Mouse (Mus musculus): ENCODE measurements around the gene Gm10719.
"Not testable (repeated sequence)": the region's sequence is repeated elsewhere in the genome, so short reads cannot be mapped to it uniquely, and the experiment has no call there.

Gm10719 gene

DNA sequence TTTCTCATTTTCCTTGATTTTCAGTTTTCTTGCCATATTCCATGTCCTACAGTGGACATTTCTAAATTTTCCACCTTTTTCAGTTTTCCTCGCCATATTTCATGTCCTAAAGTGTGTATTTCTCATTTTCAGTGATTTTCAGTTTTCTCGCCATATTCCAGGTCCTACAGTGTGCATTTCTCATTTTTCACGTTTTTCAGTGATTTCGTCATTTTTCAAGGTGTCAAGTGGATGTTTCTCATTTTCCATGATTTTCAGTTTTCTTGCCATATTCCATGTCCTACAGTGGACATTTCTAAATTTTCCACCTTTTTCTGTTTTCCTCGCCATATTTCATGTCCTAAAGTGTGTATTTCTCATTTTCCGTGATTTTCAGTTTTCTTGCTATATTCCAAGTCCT, 8.4 kb downstream of the Gm10719 start:
- DNase-seq (ENCODE audit: low spot score in 2 of 2): peak; percentile 27 to 72

DNA sequence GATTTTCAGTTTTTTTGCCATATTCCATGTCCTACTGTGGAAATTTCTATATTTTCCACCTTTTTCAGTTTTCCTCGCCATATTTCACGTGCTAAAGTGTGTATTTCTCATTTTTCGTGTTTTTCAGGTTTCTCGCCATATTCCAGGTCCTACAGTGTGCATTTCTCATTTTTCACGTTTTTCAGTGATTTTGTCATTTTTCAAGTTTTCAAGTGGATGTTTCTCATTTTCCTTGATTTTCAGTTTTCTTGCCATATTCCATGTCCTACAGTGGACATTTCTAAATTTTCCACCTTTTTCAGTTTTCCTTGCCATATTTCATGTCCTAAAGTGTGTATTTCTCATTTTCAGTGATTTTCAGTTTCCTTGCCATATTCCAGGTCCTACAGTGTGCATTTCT, 8.9 kb downstream of the Gm10719 start:
- DNase-seq (ENCODE audit: low spot score in 2 of 2): not testable (repeated sequence)

DNA sequence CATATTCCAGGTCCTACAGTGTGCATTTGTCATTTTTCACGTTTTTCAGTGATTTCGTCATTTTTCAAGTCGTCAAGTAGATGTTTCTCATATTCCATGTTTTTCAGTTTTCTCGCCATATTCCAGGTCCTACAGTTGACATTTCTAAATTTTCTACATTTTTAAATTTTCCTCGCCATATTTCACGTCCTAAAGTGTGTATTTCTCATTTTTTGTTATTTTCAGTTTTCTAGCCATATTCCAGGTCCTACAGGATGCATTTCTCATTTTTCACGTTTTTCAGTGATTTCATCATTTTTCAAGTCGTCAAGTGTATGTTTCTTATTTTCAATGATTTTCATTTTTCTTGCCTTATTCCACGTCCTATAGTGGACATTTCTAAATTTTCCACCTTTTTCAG, 9.5 kb downstream of the Gm10719 start:
- not testable (repeated sequence) for DNase-seq (ENCODE audit: low spot score in 2 of 2)

DNA sequence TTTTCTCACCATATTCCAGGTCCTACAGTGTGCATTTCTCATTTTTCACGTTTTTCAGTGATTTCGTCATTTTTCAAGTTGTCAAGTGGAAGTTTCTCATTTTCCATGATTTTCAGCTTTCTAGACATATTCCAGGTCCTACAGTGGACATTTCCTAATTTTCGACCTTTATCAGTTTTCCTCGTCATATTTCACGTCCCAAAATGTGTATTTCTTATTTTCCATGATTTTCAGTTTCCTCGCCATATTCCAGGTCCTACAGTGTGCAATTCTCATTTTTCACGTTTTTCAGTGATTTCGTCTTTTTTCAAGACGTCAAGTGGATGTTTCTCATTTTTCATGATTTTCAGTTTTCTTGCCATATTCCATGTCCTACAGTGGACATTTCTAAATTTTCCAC, 10.0 kb downstream of the Gm10719 start:
- DNase-seq (ENCODE audit: low spot score in 2 of 2): not testable (repeated sequence)

DNA sequence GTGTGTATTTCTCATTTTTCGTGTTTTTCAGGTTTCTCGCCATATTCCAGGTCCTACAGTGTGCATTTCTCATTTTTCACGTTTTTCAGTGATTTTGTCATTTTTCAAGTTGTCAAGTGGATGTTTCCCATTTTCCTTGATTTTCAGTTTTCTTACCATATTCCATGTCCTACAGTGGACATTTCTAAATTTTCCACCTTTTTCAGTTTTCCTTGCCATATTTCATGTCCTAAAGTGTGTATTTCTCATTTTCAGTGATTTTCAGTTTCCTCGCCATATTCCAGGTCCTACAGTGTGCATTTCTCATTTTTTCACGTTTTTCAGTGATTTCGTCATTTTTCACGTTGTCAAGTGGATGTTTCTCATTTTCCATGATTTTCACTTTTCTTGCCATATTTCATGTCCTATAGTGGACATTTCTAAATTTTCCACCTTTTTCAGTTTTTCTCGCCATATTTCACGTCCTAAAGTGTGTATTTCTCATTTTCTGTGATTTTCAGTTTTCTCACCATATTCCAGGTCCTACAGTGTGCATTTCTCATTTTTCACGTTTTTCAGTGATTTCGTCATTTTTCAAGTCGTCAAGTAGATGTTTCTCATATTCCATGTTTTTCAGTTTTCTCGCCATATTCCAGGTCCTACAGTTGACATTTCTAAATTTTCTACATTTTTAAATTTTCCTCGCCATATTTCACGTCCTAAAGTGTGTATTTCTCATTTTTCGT, 12.2 kb downstream of the Gm10719 start:
- DNase-seq (ENCODE audit: low spot score in 2 of 2): peak; percentile 13 to 48

DNA sequence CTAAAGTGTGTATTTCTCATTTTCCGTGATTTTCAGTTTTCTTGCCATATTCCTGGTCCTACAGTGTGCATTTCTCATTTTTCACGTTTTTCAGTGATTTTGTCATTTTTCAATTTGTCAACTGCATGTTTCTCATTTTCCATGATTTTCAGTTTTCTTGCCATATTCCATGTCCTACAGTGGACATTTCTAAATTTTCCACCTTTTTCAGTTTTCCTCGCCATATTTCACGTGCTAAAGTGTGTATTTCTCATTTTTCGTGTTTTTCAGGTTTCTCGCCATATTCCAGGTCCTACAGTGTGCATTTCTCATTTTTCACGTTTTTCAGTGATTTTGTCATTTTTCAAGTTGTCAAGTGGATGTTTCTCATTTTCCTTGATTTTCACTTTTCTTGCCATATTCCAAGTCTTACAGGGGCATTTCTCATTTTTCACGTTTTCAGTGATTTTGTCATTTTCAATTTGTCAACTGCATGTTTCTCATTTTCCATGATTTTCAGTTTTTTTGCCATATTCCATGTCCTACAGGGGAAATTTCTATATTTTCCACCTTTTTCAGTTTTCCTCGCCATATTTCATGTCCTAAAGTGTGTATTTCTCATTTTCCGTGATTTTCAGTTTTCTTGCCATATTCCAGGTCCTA, 13.6 kb downstream of the Gm10719 start:
- DNase-seq (ENCODE audit: low spot score in 2 of 2): not testable (repeated sequence)

DNA sequence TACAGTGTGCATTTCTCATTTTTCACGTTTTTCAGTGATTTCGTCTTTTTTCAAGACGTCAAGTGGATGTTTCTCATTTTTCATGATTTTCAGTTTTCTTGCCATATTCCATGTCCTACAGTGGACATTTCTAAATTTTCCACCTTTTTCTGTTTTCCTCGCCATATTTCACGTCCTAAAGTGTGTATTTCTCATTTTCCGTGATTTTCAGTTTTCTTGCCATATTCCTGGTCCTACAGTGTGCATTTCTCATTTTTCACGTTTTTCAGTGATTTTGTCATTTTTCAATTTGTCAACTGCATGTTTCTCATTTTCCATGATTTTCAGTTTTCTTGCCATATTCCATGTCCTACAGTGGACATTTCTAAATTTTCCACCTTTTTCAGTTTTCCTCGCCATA, 17.1 kb downstream of the Gm10719 start, which contains the start of gene Gm17535:
Gm17535 (plus strand) TSS at position 301 of the 400 bp plus-strand sequence.
- not testable (repeated sequence) for DNase-seq (ENCODE audit: low spot score in 2 of 2)

DNA sequence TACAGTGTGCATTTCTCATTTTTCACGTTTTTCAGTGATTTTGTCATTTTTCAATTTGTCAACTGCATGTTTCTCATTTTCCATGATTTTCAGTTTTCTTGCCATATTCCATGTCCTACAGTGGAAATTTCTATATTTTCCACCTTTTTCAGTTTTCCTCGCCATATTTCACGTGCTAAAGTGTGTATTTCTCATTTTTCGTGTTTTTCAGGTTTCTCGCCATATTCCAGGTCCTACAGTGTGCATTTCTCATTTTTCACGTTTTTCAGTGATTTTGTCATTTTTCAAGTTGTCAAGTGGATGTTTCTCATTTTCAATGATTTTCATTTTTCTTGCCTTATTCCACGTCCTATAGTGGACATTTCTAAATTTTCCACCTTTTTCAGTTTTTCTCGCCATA, 19.4 kb downstream of the Gm10719 start, which contains the start of gene Gm10715:
Gm10715 (plus strand) TSS at position 301 of the 400 bp plus-strand sequence.
- DNase-seq (ENCODE audit: low spot score in 2 of 2): not testable (repeated sequence)

DNA sequence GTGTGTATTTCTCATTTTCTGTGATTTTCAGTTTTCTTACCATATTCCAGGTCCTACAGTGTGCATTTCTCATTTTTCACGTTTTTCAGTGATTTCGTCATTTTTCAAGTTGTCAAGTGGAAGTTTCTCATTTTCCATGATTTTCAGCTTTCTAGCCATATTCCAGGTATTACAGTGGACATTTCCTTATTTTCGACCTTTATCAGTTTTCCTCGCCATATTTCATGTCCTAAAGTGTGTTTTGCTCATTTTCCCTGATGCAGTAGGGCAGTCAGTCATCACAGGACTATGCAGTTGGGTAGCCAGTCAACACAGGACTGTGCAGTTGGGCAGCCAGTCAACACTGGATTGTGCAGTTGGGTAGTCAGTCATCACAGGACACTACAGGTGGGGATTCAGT, 21.0 kb downstream of the Gm10719 start:
- DNase-seq (ENCODE audit: low spot score in 2 of 2): not testable (repeated sequence)

All from left cerebral cortex, adult 9 months (tissue).